Mouse (Mus musculus): ENCODE measurements around the gene Rbm14.

Rbm14 gene

DNA sequence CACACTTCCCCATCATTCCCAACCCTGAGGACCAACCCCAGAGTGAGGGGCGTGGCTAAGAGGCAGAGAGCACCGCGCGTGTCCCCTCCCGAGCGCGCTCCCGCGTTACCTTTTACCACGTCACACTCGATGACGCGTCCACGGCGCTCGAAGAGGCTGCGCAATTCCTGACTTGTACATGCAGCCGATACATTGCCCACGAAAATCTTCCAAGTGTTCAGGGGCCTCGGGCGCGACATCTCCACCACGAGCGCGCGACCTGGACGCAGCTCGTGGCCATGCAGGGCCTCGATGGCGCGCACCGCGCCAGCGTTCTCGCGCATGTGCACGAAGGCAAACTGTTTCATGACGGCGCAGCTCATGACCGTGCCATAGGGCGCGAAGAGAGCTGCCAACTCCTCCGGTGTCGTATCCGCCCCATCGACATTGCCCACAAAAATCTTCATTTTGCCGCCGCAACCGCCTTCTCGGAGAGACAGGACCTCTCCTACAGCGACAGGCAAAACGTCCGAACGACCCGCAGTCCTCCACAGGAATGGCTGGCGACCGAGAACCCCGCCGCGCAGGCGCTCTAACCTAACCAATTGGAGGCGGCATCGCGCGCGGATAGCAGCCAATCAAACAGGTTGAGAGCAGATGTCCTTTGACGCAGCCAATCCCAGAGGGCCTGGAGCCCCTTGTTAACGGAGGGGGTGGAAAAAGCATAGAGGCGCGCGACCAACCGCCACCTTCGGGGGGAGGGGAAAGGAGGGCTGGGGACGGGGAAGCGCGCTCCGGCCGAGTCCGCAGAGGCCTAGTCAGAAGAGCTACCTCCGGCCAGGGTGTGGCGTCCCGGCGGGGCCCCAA is at the start of gene Rbm14, which contains the start of gene Gm21992:
TSS of gene Rbm14 (minus strand) at position 572 of the 846 bp plus-strand sequence.
TSS of gene Gm21992 (minus strand) at position 550 of the 846 bp plus-strand sequence.
- DNase-seq: peak; percentile 98

DNA sequence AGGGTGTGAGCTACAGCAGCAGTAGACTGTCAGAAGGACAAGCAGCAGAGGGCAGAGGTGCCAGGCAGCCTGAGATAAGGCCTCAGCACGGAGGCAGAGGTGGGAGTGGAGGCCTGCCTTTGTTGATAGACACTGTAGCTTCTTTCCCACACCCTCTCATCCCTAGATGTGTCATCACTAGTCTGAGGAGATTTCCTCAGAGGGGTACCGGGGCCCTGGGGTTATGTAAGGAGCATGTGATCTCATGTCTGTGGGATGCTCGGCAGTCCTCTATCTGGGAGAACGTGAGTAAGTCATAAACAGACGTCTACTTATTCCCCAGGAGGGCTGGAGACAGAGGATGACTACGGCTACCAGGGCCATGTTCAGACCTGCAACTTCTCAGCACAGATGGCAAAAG is 47.6 kb upstream of the Rbm14 start:
- DNase-seq: peak; percentile 90

DNA sequence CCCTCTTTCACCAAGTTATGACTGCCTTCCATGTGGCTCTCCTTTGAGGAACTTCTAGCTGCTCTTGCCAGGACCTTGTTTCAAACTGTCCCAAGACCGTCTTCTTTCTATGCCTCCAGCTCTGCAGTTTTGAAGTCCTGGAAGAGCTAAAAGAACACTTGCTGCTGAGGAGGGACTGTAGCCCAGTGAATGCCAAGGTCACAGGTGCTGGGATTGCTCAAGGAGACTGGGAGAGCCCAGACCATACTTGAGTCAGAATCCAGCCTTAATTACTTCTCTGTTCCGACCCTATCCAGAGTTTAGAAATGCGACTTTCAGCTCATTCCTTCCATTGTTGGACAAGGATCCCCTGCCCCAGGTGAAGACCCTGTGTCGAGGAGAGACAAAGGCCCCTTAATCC is 44.5 kb upstream of the Rbm14 start:
- no peak for DNase-seq

DNA sequence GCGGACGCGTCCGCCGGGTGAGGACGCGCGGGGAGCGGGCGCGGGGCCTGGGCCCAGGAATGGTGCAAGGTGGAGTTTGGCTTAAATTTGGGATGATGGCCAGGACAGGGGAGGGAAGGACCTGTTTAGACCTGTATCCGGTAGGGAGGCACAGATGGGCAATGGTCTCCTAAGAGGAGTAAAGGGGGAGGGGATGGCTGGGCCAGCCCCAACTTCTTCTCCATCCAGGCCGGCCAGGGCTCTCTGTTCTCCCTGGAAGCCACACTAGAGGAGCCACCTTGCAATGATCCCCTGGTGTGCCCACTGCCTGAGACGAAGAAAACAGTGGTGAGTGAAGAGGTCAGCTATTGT is 44.0 kb upstream of the Rbm14 start:
- no peak for DNase-seq

DNA sequence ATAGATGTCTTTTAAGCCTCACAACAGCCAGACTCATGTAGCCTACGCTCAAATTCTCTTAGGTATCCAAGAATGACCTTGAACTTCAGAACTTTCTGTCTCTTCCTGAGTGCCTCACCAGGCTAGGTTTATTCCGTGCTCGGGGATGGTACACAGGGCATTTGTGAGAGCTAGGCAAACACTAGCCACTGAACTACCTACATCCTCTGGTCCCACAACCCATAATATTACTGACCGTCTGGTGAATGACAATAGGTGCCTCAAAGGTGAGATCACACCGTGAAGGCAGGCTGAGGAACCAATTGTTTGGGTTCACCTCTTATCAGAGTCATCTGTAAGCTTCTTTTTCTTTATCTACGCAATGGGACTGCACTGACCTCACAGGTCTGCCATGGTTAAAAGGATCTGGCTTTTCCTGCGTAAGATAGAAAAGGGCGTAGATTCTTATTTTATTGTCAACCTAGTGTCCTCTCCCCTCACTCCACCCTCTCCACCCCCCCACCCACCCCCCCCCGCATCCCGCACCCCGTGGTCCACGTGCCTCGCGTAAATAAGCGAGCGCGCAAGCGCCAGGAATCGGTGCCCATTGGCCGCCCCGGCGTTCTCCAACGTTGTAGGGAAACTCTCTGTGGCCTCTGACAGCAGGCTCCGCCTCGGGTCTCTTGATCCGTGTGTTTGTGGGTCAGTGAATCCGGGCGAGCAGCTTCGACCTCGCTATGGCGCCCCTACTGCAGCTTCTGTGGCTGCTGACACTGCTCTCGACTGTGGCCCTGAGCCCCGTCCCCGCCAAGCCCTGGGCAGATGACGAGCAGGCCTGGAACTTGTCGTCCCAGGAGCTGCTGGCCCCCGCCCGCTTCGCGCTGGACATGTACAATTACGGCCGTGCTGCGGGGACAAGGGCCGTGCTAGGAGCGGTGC is 43.4 kb upstream of the Rbm14 start, which contains the start of gene Ctsf:
TSS of gene Ctsf (plus strand) at position 579 of the 918 bp plus-strand sequence.
- peak; percentile 81 for DNase-seq

DNA sequence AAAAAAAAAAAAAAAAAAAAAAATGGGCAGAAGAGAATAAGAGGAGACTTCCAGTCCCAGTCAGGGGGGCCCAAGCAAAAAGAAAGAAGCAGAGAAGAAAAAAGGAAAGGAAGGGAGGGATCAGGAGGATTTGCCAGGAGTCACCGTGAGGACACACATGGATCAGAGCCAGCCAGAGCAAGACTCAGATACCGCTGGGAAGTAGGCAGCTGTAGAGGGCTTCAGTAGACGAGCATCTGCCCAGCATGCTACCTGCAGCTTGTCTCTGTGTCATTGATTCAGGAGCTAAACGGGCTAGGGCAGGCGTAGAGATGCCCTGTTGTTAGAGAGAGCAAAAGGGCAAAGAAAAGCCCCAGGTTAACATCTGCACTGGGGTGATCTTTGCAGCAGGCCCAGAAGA is 38.8 kb upstream of the Rbm14 start:
- no peak for DNase-seq

DNA sequence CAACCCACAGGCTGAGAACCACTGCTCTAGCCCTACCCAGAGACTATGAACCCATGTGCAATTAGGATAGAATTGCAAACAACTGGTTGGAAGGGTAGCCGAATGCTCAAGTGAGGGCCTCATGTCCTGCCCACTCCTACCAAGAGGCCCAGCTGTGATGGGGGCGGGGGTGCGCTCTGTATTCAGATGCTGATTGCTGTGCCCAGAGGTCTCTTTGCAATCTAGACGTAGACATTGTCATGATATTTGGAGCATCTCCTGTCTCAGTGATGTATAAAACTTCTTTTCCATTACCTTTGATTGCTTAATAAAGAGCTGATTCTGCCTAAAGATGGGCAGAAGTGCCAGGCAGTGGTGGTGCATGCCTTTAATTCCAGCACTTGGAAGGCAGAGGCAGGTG is 38.4 kb upstream of the Rbm14 start:
- no peak for DNase-seq

DNA sequence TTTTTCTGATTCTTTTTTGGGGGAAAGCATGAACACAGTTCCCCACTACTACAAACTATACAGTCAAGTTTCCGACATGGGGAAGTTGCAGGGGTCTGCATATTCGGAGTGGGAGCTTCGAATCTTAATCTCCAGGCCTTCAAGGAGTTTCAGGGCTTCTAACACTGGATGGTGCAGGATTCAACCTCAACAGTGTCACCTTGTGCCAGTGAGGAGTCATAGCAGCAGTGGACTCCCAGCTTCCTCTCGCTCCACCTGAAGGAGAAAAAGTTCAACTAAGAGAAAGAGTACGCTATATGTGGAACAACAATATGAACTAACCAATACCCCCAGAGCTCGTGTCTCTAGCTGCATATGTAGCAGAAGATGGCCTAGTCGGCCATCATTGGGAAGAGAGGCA is 36.1 kb upstream of the Rbm14 start:
- DNase-seq: peak; percentile 29

DNA sequence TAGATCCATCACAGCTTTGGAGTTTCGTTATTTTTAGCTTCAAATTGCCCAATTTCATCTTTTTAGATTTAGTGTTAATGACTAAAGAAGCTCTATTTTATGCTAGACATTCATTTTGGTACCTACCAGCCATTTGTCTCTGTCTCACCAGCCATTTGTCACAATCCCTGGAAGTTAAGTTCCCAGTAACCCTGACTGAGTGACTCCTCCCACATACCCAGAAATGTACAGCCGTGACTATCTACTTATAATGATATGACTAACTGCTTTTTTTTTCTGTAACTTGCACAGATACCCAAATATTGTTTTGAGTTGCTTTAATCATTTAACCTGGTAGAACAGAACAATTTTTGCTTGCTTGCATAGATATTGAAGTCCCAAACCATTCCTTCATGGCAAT is 34.4 kb upstream of the Rbm14 start:
- no peak for DNase-seq

DNA sequence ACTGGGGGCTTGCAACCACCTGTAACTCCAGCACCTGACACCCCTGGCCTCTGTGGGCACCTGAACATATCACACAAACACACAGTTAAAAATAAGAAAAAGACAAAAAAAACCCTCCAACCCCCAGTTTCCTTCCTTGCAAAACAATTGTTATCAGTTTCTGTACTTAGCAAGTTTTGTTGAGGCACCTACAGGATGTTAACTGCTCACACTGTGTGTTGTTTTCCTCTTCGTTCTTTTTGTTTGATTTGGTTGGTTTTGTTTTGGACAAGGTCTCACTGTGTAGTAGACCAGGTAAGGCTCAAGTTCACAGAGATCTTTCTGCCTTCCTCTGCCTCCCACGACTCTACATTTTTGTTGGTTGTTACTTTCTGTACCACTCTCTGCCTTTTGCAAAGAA is 31.2 kb upstream of the Rbm14 start:
- DNase-seq: no peak

DNA sequence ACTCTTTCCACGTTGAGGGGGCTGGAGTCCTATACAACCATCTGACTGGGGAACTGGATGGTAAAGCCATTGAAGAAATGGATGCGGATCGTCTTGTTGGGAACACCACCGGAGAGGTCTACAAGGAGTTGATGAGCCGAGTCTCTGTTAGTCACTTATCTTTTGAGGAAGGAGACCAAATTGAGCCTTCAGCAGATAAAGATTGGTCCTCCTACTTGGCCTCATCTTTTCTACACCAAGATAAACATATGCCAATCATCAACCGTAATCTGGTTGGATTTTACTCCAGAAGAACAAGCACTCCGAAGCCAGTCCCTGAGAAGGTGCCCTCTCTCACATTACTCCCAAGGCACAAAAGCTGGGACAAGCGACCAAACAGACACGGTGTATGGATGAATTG is 29.4 kb upstream of the Rbm14 start:
- no peak for DNase-seq

DNA sequence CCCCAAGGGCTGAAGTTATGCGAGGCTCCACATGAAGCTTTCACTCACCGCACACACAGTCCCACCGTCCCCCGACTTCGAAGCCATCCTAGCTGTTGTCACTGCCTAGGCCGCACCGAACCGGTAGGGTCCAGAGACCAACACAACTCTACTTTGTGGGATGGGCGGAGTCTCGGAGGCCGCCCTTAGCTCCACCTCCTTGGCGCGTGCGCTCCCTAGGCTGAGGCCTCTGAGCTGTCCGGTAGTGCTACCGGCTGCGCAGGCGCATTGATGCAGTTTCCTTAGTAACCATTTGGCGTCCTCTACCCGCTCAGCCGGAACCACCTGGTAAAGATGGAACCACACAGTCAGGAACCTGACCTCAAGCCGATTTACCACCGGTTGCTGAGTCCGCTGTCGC is 27.7 kb upstream of the Rbm14 start, which contains the start of the genes Ccs and Ccdc87:
TSS of gene Ccs (minus strand) at position 184 of the 400 bp plus-strand sequence.
TSS of gene Ccdc87 (plus strand) at position 218 of the 400 bp plus-strand sequence.
- peak; percentile 97 for DNase-seq

DNA sequence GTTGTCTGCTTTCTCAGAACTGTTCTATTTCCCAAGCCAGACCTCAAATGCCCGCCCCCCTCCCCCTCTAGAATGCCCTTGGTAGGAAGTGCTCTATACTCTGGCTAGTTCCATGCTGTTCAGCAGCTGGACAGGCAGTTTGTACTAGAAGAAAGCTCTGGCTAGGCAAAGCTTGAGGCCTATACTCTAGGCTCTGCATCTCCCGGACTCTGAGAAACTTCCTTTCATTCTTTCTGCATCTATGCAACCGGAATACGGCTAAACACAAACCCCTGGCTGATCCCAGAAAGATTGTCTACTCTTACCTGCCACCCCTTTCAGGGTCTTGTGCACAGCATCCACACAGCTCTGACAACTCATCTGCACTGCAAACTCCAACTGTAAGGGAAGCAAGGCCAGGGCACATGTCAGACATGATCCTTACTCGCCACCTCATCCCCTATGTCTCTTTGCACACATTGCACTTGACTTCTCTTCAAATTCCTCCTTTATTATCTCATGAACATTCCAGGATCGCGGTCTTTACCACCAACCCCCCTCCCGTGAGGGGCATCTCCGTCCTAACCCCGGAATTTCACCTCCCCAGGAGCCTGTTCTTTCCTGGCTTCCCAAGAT is 27.2 kb upstream of the Rbm14 start:
- DNase-seq: no peak

DNA sequence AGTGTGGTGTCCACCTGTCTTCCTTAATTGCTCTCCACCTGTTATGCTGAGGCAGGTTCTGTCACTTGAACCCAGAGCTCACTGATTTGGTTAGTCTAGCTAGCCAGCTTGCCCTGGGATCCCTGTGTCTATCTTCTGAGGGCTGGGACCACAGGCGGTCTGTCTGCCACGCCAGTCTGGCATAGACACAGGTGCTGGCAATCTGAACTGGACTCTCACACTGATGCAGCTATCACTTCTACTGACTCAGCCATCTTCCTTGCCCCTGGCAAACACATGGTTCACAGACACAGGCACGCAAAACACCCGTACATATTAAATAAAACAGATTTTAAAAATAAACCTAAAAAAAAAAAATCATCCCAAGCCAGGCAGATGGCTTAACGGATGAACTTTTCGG is 25.6 kb upstream of the Rbm14 start:
- no peak for DNase-seq

DNA sequence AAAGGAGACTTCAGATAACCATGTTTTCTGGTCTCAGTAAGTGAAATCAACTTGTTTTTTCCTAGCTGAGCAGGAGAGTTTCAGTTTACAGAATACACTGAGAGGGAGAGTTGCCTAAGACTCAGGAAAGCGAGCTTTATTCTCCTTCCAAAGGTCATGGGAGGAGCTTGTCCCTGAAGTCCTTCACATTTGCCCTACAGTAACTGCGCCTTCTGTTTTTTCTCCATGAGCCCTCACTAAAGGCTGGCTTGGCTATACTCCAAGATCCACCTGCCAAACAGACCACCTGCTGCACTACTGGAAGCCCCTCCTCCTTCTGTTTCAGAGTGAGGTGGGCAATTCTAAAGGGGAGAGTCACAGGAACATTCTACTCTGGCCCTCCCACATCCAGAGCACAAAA is 24.7 kb upstream of the Rbm14 start:
- no peak for DNase-seq

DNA sequence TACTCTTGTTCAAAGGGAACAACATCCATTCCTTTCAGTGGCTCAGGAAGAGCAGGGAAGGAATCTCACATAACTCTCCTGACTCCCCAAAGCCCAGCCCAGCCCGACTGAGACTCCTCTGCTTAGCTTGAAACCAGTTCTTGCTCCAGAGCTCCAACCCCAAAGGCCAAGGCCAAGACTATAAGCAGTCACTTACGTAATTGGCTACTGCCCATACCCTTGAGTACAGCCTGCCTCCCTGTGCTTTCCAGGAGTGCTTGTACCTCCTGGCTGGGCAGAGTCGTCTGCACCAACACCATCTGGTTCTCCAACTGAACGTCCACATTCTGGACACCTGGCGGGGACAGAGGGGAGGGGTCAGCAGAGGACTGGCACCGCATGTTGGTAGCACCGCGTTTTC is 22.5 kb upstream of the Rbm14 start:
- no peak for DNase-seq

DNA sequence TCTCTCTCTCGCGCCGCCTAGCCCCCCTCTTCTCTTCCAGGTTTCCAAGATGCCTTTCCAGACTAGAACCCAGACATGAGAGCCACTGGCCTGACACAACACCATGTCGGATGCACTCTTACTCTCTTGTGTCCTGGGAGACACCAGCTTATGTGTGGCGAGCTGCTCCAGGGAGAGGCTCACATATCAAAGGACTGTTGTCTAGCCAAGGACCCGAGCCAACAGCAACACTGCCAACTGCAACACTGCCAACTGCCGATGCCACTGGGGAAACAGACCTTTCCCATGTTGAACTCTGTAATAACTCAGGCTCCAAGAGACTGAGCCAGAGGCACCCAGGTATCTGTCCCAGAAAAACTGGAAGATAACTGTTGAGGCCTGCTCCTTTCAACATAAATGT is 17.7 kb upstream of the Rbm14 start:
- DNase-seq: no peak

DNA sequence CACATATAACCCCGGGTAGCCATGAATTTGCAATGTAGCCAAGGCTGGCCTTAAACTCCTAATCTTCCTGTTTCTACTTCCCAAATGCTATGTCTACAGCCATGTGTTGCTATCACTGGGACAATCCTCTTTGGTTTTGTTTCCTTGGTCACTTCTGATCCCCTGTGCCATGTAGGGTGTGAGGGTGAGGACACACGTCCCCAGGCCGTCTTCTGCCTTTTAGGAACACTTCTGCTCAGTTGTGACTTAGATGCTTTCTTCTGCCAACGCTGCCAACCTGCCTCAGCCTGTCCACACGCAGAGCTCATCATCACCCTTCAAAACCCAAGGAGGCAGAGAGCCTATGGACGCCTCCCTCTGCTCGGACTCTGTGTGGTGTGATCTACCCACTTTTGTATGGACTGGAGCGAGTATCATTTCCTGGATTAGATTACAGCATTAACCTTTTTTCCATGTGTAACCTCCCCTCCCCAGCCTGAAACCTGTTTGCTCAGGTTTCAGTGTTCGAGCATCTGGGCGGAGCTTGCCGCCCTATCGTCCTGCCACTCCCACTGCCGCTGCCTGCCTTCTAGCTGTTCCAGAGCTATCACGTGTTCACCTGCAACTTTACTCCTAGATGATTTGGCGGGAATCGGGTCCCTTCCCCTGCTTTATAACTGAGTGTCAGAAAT is 17.1 kb upstream of the Rbm14 start:
- DNase-seq: peak; percentile 52

DNA sequence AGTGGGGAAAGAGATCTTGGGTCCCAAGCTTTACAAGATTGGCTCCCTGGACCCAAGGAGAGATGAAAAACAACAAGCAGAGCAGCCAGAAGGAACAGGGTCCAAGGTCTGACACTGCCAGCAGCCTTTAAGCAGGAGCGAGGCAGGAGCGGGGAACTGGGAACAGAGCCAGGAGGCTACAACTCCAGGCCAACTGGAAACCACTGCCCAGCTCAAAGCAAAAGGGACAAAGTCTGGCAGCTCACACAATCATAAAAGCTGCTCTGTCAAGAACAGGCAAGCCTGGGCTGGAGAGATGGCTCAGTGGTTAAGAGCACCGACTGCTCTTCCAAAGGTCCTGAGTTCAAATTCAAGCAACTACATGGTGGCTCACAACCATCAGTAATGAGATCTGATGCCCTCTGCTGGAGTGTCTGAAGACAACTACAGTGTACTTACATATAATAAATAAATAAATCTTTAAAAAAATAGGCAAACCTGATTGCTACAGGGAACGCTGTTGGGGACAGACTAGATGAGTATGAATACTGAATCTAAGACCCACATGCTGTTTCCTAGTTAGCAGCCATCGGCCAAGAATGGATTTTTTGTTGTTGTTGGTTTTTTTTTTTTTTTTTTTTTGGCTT is 9.4 kb upstream of the Rbm14 start:
- peak; percentile 35 for DNase-seq

DNA sequence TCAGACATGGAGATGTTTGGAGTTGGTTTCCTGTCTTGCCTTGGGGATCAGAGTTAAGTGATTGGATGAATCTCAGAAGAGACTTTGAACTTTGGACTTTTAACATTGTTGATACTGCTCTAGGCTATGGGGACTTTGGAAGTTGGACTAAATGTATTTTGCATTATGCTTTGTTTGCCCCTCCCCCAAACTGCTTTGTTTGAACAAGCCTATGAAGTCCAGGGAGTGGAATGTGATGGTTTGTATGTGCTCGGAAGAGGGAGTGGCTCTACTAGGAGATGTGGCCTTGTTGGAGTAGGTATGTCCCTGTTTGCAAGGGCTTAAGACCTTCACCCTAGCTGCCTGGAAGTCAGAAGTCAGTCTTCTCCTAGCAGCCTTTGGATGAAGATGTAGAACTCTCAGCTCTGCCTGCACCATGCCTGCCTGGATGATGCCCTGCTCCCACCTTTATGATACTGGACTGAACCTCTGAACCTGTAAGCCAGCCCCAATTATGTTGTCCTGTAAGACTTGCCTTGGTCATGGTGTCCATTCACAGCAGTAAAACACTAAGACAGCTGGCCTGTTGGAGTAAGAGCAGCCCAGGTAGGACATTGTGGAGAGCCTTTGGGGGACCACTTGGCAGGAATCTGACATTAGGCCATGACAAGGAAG is 5.9 kb upstream of the Rbm14 start:
- no peak for DNase-seq

DNA sequence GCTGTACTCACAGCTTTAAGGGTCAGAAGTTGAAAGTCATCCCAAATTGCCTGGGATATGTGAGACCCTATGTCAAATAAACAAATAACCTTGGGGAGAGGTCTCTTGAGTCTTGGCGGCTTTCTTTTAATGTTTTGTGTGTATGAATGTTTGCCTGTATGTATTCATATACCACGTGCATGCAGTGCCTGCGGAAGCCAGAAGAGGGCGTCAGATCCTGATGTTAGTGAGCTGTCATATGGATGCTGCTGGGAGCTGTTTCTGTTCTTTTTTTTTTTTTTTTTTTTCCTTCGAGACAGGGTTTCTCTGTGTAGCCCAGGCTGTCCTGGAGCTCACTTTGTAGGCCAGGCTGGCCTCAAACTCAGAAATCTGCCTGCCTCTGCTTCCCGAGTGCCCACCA is 1.6 kb upstream of the Rbm14 start:
- DNase-seq: peak; percentile 64
